Mouse (Mus musculus) cortical plate, adult 2 months (tissue): ENCODE results near the gene Rps6ka2.

ENCODE experiments used
- CTCF ChIP-seq: fragments of 200-500 bp; IDR thresholded peaks from 2 replicates; pipeline ENCODE4 v1.5.1; 2011; ENCODE audit warnings: mild to moderate bottlenecking, control low read depth, low read length; ENCODE audit not compliant: insufficient read depth; ENCODE audit errors: extremely low read depth
- POLR2A ChIP-seq: fragments of 200-500 bp; IDR thresholded peaks from 2 replicates; pipeline ENCODE4 v1.6.1; 2011; ENCODE audit warnings: mild to moderate bottlenecking, low read length, control low read depth; ENCODE audit not compliant: insufficient read depth; ENCODE audit errors: extremely low read depth

GRCm38 (mm10) chr17:7214061-7214460 is 44.1 kb downstream of the Rps6ka2 start:
- TF ChIP-seq CTCF (no peak), POLR2A (no peak)
